Mouse (Mus musculus): ENCODE data around the gene Rhox2h. TPM values are rescaled to one million over a fixed set of nuclear protein-coding genes. Genes with fewer than 3 reads are reported as not detected.
"Not testable (repeated sequence)": the region's sequence is repeated elsewhere in the genome, so short reads cannot be mapped to it uniquely, and the experiment has no call there.

Rhox2h gene
- not detected in 2 replicates for polyA plus RNA-seq (2012; ENCODE audit: insufficient read depth, insufficient read length, low replicate concordance, missing spikeins)

GRCm38 (mm10) chrX:37673177-37673576, at the start of gene Rhox2h:
TSS of gene Rhox2h (minus strand) at chrX:37673277.
- WGBS, result 87% methylated on average over 8 of the region's 8 CpGs
- not testable (repeated sequence) for H3K27ac ChIP-seq (ENCODE audit: insufficient read depth, low read depth, low read length); H3K4me1 ChIP-seq (ENCODE audit: control insufficient read depth, insufficient read depth, low read length); H3K4me3 ChIP-seq (ENCODE audit: insufficient read depth, low read depth, low read length)

GRCm38 (mm10) chrX:37701821-37702387, 28.8 kb upstream of the Rhox2h start:
- TF ChIP-seq POLR2A (IDR thresholded peaks at IDR 0.05; ENCODE audit: insufficient read depth, low read depth, low read length) (no peak), CTCF (IDR thresholded peaks at IDR 0.05; ENCODE audit: insufficient read depth, low read depth, low read length) (no peak)
- H3K27ac ChIP-seq (ENCODE audit: insufficient read depth, low read depth, low read length), result no peak overlapping the region
- WGBS, result 89% methylated on average over 3 of the region's 3 CpGs
- H3K4me3 ChIP-seq (ENCODE audit: insufficient read depth, low read depth, low read length), result no peak overlapping the region
- H3K4me1 ChIP-seq (ENCODE audit: control insufficient read depth, insufficient read depth, low read length), result no peaks in the 10 kb centered on the region

DNA sequence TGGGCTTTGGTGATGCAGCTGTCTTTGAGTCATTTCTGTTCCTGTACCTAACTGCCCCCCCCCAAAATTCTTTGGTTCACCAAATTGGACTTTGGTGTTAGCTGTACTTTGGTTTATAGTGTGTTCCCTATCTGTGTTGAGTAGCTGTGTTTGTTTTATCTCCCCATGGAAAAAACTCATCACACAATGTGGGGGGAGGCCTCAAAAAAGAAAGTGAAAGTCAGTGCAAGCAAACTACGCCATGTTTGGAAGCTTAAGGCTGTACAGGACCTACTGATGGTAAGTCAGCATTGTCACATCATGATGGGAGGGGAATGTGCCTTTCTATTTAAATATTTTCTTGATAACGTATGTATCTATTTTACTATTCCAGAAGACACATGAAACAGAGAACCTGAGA, 19.2 kb upstream of the Rhox2h start:
- TF ChIP-seq POLR2A (IDR thresholded peaks at IDR 0.05; ENCODE audit: insufficient read depth, low read depth, low read length), result no peak
- Histone ChIP-seq H3K27ac (ENCODE audit: insufficient read depth, low read depth, low read length) (no peak overlapping the region), H3K4me1 (ENCODE audit: control insufficient read depth, insufficient read depth, low read length) (no peaks in the 10 kb centered on the region), H3K4me3 (ENCODE audit: insufficient read depth, low read depth, low read length) (no peak overlapping the region)
- WGBS, result 80% methylated on average over 2 of the region's 2 CpGs

GRCm38 (mm10) chrX:37683031-37683715, 10.1 kb upstream of the Rhox2h start:
- no peak overlapping the region for H3K4me3 ChIP-seq (ENCODE audit: insufficient read depth, low read depth, low read length)
- no peak overlapping the region for H3K27ac ChIP-seq (ENCODE audit: insufficient read depth, low read depth, low read length)
- whole genome bisulfite sequencing, result 89% methylated on average over 24 of the region's 24 CpGs
- no peaks in the 10 kb centered on the region for H3K4me1 ChIP-seq (ENCODE audit: control insufficient read depth, insufficient read depth, low read length)
- TF ChIP-seq CTCF (IDR thresholded peaks at IDR 0.05; ENCODE audit: insufficient read depth, low read depth, low read length), result no peak
- no peak for TF ChIP-seq POLR2A (IDR thresholded peaks at IDR 0.05; ENCODE audit: insufficient read depth, low read depth, low read length)

GRCm38 (mm10) chrX:37668664-37669063, 4.4 kb downstream of the Rhox2h start, which contains the start of gene Rhox3h:
TSS of gene Rhox3h (minus strand) at chrX:37668764.
- not testable (repeated sequence) for H3K4me1 ChIP-seq (ENCODE audit: control insufficient read depth, insufficient read depth, low read length); H3K4me3 ChIP-seq (ENCODE audit: insufficient read depth, low read depth, low read length); H3K27ac ChIP-seq (ENCODE audit: insufficient read depth, low read depth, low read length)
- 100% methylated on average over 1 of the region's 3 CpGs for WGBS

- not testable (repeated sequence) for H3K4me3 ChIP-seq (ENCODE audit: insufficient read depth, low read depth, low read length); H3K27ac ChIP-seq (ENCODE audit: insufficient read depth, low read depth, low read length); H3K4me1 ChIP-seq (ENCODE audit: control insufficient read depth, insufficient read depth, low read length)
- WGBS, result 90% methylated on average over 19 of the region's 20 CpGs
Measured at GRCm38 (mm10) chrX:37651227-37651626, 21.9 kb downstream of the Rhox2h start, which contains the start of gene Rhox4g. TSS of gene Rhox4g (minus strand) at chrX:37651327.

GRCm38 (mm10) chrX:37643370-37643769, 29.7 kb downstream of the Rhox2h start, which contains the start of gene Rhox2g:
TSS of gene Rhox2g (minus strand) at chrX:37643470.
- WGBS, result 95% methylated on average over 6 of the region's 6 CpGs
- H3K4me1 ChIP-seq (ENCODE audit: control insufficient read depth, insufficient read depth, low read length); H3K27ac ChIP-seq (ENCODE audit: insufficient read depth, low read depth, low read length); H3K4me3 ChIP-seq (ENCODE audit: insufficient read depth, low read depth, low read length): not testable (repeated sequence)

DNA sequence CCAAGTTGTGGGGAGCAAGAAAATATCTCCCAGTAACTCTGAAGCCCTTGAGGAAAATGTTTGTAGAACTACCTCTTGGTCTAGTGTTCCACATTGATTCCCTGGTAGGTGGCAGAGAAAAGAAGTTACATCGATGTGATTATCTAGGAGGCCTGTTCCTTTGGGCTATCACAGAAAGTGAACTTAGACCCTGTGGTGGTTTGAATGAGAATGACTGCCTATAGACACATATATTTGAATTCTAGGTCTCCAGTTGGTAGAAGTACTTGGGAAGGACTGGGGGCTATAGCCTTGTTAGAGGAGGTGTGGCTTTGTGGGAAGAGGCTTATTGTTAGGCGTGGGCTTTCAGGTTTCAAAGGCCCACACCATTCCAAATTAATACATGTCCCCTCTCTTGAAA, 44.6 kb downstream of the Rhox2h start, which contains the start of gene Rhox3g:
Gene Rhox3g, minus strand, starts transcription at position 101 of the 400 bp plus-strand sequence.
- H3K27ac ChIP-seq (ENCODE audit: insufficient read depth, low read depth, low read length); H3K4me1 ChIP-seq (ENCODE audit: control insufficient read depth, insufficient read depth, low read length); H3K4me3 ChIP-seq (ENCODE audit: insufficient read depth, low read depth, low read length): not testable (repeated sequence)
- WGBS, result 98% methylated on average over 2 of the region's 2 CpGs

Other genes starting within 250 kb of the Rhox2h start
- not detected in 2 replicates for gene Rhox4b, start 240.8 kb downstream of the Rhox2h start, polyA plus RNA-seq (2012; ENCODE audit: insufficient read depth, insufficient read length, low replicate concordance, missing spikeins)
- not detected in 2 replicates for gene Rhox2c, start 219.6 kb downstream of the Rhox2h start, polyA plus RNA-seq (2012; ENCODE audit: insufficient read depth, insufficient read length, low replicate concordance, missing spikeins)
- gene Rhox3c, start 214.7 kb downstream of the Rhox2h start, polyA plus RNA-seq (2012; ENCODE audit: insufficient read depth, insufficient read length, low replicate concordance, missing spikeins), result not detected in 2 replicates
- not detected in 2 replicates for gene Rhox4c, start 192.9 kb downstream of the Rhox2h start, polyA plus RNA-seq (2012; ENCODE audit: insufficient read depth, insufficient read length, low replicate concordance, missing spikeins)
- gene Rhox2d, start 179.8 kb downstream of the Rhox2h start, polyA plus RNA-seq (2012; ENCODE audit: insufficient read depth, insufficient read length, low replicate concordance, missing spikeins), result not detected in 2 replicates
- gene Rhox4d, start 158.9 kb downstream of the Rhox2h start, polyA plus RNA-seq (2012; ENCODE audit: insufficient read depth, insufficient read length, low replicate concordance, missing spikeins), result not detected in 2 replicates
- not detected in 2 replicates for gene Rhox2e, start 142.8 kb downstream of the Rhox2h start, polyA plus RNA-seq (2012; ENCODE audit: insufficient read depth, insufficient read length, low replicate concordance, missing spikeins)
- gene Rhox3e, start 131.3 kb downstream of the Rhox2h start, polyA plus RNA-seq (2012; ENCODE audit: insufficient read depth, insufficient read length, low replicate concordance, missing spikeins), result not detected in 2 replicates
- not detected in 2 replicates for gene Rhox4e, start 115.9 kb downstream of the Rhox2h start, polyA plus RNA-seq (2012; ENCODE audit: insufficient read depth, insufficient read length, low replicate concordance, missing spikeins)
- not detected in 2 replicates for gene Rhox2f, start 101.9 kb downstream of the Rhox2h start, polyA plus RNA-seq (2012; ENCODE audit: insufficient read depth, insufficient read length, low replicate concordance, missing spikeins)
- not detected in 2 replicates for gene Rhox3f, start 92.3 kb downstream of the Rhox2h start, polyA plus RNA-seq (2012; ENCODE audit: insufficient read depth, insufficient read length, low replicate concordance, missing spikeins)
- gene Rhox4f, start 65.6 kb downstream of the Rhox2h start, polyA plus RNA-seq (2012; ENCODE audit: insufficient read depth, insufficient read length, low replicate concordance, missing spikeins), result not detected in 2 replicates
- gene Rhox3g, start 44.7 kb downstream of the Rhox2h start, polyA plus RNA-seq (2012; ENCODE audit: insufficient read depth, insufficient read length, low replicate concordance, missing spikeins), result not detected in 2 replicates
- gene Rhox2g, start 29.8 kb downstream of the Rhox2h start, polyA plus RNA-seq (2012; ENCODE audit: insufficient read depth, insufficient read length, low replicate concordance, missing spikeins), result not detected in 2 replicates
- gene Rhox4g, start 21.9 kb downstream of the Rhox2h start, polyA plus RNA-seq (2012; ENCODE audit: insufficient read depth, insufficient read length, low replicate concordance, missing spikeins), result not detected in 2 replicates
- gene Rhox3h, start 4.5 kb downstream of the Rhox2h start, polyA plus RNA-seq (2012; ENCODE audit: insufficient read depth, insufficient read length, low replicate concordance, missing spikeins), result not detected in 2 replicates
- gene Rhox5, start 131.6 kb upstream of the Rhox2h start, polyA plus RNA-seq (2012; ENCODE audit: insufficient read depth, insufficient read length, low replicate concordance, missing spikeins), result not detected in 2 replicates
- gene Rhox6, start 153.6 kb upstream of the Rhox2h start, polyA plus RNA-seq (2012; ENCODE audit: insufficient read depth, insufficient read length, low replicate concordance, missing spikeins), result not detected in 2 replicates
- gene Rhox7a, start 158.4 kb upstream of the Rhox2h start, polyA plus RNA-seq (2012; ENCODE audit: insufficient read depth, insufficient read length, low replicate concordance, missing spikeins), result not detected in 2 replicates
- gene Rhox8, start 205.7 kb upstream of the Rhox2h start, polyA plus RNA-seq (2012; ENCODE audit: insufficient read depth, insufficient read length, low replicate concordance, missing spikeins), result not detected in 2 replicates
- not detected in 2 replicates for gene Rhox7b, start 224.0 kb upstream of the Rhox2h start, polyA plus RNA-seq (2012; ENCODE audit: insufficient read depth, insufficient read length, low replicate concordance, missing spikeins)
- not detected in 2 replicates for gene Rhox9, start 228.5 kb upstream of the Rhox2h start, polyA plus RNA-seq (2012; ENCODE audit: insufficient read depth, insufficient read length, low replicate concordance, missing spikeins)